Mouse (Mus musculus) thymus, postnatal 0 days (tissue): ENCODE measurements around the gene 1700016H13Rik. TPM values are rescaled to one million over a fixed set of nuclear protein-coding genes. Genes with fewer than 3 reads are reported as not detected.

Source experiments
- DNase-seq: peaks from one replicate; pipeline ENCODE4 v3.0.0-alpha.2; 2015; ENCODE audit warnings: low spot score
- polyA plus RNA-seq: library from polyadenylated mRNA; unstranded; fragments of >200 nt; fragmentation: Nextera tagmentation; extraction: Ambion mirVana; gene quantifications from 2 replicates; pipeline ENCODE4 v1.2.1, GENCODE M21; 2015

The 1700016H13Rik gene
- polyA plus RNA-seq, 1 experiment from 2014 or later, result 0.09 TPM

- DNase-seq, result no peak
Measured at GRCm38 (mm10) chr5:103610148-103610547, 45.7 kb downstream of the 1700016H13Rik start.

GRCm38 (mm10) chr5:103605707-103606106 is 50.1 kb downstream of the 1700016H13Rik start:
- DNase-seq, result no peak

- DNase-seq, result no peak
Measured at GRCm38 (mm10) chr5:103603115-103603893, 52.5 kb downstream of the 1700016H13Rik start.

- DNase-seq, result no peak
Measured at GRCm38 (mm10) chr5:103598881-103599280, 56.9 kb downstream of the 1700016H13Rik start.

- DNase-seq, result no peak
Measured at GRCm38 (mm10) chr5:103598264-103598663, 57.5 kb downstream of the 1700016H13Rik start.

Other genes with a start within 250 kb of the 1700016H13Rik start
- gene Ptpn13, start 230.8 kb downstream of the 1700016H13Rik start, polyA plus RNA-seq, result 4.7 and 5.6 TPM in 2 replicates
- gene Slc10a6, start 26.6 kb downstream of the 1700016H13Rik start, polyA plus RNA-seq, result 0.21 and 0.30 TPM in 2 replicates
- 18.9 and 21.9 TPM in 2 replicates for gene Aff1, start 36.4 kb upstream of the 1700016H13Rik start, polyA plus RNA-seq